Mouse (Mus musculus) erythroblast, adult 5-6 weeks (primary cell): ENCODE measurements around the gene Med26. TPM values are rescaled to one million over a fixed set of nuclear protein-coding genes. Genes with fewer than 3 reads are reported as not detected.

ENCODE experiments used
- ATAC-seq: replicated peaks from 2 replicates; pipeline ENCODE4 v1.8.0; 2016; ENCODE audit warnings: moderate number of reproducible peaks, mild to moderate bottlenecking, moderate TSS enrichment, inconsistent platforms; ENCODE audit not compliant: poor library complexity, low FRiP score, severe bottlenecking
- total RNA-seq, 2 experiments: library from RNA; stranded (forward) in 1 of 2; stranded (reverse) in 1 of 2; fragments of 150-400 nt in 1 of 2; fragments of 200-764, 138-1000 nt in 1 of 2; gene quantifications; 2 replicates each; pipeline versions ENCODE4 v1.2.3 to v1.2.4; 2015 to 2017; ENCODE audit warnings: low replicate concordance in 2 of 2

Gene Med26
- total RNA-seq (2015; ENCODE audit: low replicate concordance) (4.2 and 4.8 TPM in 2 replicates), total RNA-seq (2017; ENCODE audit: low replicate concordance) (3.2 and 3.8 TPM in 2 replicates)

DNA sequence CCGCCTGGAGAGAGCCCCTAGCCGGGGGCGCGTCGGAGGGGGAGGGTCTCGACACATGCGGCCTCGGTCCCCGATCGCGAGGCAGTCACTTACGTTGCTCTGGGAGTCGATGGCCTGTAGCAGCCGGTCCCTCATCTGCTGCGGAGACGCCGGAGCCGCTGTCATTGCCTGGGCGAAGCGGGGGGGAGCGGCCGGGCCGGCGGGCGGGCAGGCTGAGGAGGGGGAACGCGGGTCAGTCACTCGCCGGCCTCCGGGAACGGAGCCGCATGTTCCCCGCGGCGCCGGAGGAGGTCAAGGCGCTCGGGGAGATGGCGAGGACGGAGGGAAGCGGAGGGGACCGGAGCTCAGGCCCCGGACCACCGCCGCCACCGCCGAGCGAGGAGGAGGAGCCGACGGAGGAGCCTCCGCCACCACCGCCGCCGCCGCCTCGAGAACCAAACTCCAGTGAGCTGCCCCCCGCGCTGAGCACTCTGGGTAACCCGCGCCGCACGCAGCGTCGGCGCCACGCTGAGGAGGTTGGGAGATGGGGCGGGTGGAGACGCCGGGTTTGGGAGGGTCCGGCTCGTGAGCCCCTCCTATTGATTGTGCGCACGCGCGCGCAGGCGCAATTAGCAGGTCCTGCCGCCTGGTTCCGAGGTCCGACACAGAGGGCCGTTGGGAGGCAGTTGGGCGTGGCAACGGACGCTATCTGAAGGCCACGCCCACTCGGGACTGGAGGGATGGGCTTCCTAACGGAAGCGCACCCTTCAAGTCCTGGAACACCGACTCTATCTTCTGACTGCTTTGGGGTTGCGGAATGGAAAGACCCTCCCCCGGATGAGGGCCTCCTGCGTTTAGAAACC is at the start of gene Med26:
Gene Med26 (minus strand): TSS at position 469 of the 842 bp plus-strand sequence.
- peak; percentile 93 for ATAC-seq

DNA sequence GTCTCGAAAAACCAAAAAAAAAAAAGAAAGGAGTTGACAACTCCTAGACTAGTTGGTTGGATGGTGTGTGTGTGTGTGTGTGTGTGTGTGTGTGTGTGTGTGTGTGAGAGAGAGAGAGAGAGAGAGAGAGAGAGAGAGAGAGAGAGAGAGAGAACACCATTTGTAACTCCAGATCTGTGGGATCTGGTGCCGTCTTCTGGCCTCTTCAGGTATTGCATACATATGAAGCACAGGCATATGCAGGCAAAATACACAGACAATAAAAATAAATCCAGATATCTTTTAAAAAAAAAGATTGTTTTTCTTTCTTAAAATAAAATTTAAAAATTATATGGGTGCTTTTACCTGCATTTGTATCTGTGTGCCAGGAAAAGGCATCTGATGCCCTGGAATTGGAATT is 42.1 kb upstream of the Med26 start:
- ATAC-seq: peak; percentile 72

DNA sequence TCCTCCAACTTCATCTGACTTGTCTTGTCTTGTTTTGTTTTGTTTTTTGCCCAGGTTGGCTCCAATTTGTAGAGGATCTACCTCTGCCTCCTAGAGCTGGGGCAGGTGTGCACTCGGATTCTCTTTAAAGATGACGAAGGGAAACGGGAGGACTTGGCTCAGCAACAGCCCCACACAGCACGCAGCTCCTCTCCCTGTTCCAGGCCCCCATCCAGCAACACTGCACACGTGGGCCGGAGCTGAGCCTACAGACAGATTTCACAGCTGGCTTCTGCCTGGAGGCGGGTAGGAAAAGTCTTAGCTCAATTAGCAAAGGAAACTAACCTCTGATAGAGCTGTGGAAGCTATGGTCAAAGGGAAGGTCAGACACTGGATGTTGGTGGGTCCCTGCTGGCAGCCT is 41.2 kb upstream of the Med26 start:
- no peak for ATAC-seq

DNA sequence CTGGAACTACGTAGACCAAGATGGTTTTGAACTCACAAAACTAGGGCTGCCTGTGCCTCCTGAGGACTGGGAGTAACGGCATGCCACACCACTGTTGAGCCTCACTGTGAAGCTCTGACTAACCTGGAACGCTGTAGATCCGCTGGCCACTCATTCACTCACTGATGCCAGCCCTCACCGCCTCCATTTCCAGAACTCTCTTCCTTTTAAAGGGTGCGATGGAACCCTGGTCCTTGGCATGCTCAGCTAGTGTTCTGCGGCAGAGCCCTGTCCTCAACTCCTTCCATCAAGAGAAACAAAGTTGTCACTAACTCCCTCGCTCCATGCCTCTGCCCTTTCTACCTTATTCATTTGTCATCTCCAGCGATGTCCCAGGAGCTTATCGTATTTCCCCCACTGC is 40.8 kb upstream of the Med26 start:
- ATAC-seq: no peak

DNA sequence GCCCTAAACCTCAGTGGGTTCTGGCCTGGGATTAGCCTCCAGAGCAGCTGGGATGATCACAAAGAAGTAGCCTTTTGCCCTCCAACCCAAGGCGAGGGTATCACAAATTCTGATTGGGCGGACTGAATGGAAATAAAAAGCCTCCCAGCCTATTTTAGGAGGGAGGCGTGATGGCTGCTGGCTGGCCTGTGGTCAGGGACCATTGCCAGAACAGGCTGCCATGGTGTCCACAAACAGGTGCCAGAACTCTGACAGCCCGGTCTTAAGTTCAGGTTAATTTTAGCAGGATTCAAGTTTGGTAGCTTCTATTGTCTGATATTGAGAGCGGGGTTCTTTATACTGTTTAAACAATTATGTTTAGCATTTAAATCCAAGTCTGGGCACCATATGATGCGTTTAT is 39.7 kb upstream of the Med26 start:
- no peak for ATAC-seq

DNA sequence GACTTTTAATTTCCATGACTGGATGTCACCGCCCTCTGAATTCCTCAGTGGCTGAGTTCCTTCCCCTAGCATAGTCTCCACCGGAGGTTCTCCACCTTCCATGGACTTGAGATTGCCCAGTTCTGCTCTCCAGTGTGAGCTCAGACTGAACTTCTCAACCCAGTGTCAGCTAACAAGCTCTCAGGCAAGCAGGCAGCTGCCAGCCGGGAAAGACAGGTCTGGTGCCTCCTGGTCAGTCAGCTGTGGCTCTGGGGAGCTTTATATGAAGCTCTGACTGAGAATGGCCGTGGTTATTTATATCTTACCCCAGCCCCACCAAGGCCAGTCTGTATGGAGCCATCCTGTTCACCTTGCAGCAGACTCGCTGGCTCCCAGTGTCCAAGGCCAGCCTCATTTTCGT is 36.3 kb upstream of the Med26 start:
- no peak for ATAC-seq

DNA sequence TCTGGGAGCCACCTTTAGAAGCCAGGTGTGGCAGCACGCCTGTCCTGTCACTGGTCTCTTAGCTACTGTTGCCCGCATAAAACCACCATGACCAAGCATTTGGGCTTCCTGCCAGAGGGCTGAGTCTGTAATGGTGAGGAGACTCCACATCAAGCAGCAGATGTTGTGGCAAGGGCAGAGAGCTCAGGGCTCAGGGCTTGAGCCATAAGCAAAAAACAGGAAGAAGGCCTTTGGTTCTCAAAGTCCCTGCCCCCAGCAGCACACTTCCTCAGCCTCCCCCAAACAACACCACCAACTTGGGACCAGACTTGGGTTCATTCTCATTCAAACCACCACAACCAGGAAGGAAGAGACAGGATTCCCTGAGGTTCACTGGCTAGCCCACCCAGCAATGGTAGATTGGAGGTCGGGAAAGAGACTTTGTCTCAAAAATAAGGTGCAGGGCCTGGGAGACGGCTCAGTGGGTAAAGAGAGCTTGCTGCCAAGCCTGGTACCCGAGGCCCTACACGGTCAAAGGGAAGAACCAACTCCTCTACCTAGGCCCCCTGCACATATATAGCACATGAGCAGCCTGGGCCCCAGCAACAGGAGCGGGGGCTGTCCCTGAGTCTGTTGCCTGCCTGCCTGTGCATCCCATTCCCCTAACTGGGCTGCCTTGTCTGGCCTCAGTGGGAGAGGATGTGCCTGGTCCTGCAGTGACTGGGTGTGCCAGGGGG is 35.1 kb upstream of the Med26 start:
- no peak for ATAC-seq

DNA sequence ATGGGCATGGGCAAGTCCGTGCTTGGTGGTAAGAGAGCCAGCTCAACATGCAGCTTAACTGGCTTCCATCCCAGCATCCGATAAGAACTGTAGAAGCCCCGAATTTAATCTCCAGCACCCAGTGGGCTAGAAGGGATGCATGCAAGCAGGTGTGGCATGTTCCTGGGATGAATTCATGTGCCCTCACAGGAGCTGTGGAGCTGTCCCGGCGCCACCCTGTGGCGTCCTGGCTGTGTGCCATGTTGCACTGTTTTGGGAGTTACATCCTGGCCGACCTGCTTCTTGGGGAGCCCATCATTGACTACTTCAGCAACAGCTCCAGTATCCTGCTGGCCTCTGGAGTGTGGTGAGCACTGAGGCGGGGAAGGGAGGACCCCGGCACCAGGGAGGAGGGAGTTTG is 31.3 kb upstream of the Med26 start:
- no peak for ATAC-seq

DNA sequence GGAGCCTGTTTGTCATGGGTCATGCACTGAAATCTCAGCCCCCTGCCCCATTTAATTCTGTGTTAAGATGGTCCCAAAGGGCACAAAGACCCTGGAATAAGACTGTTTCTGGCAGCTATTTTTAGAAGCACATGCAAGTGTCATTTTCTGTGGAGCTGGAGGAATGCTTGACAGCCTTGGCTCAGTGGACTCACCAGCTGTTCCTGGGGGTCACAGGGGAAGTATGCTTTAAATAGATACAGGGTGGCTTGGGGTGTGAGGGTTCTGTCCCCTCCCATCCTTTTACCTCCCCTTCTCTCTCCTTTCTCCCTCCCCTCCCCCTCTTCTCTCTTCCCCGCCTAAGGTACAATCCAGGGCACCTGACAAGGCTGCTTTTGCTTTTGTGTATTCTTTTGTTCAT is 29.9 kb upstream of the Med26 start:
- no peak for ATAC-seq

DNA sequence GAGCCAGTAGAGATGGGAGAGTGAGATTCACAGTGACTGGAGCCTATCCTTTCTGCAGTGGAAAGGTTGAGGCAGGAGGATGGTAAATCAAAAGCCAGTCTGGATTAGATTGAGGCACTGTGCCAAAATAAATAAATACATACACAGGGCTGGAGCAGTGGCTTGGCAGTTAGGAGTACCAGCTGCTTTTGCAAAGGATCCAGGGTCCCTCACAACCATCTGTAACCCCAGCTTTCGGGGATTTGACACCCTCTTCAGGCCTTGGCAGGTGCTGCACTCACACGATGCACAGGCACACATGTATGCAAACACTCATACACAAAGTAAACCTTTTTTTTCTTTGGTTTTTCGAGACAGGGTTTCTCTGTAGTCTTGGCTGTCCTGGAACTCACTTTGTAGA is 29.2 kb upstream of the Med26 start:
- ATAC-seq: no peak

DNA sequence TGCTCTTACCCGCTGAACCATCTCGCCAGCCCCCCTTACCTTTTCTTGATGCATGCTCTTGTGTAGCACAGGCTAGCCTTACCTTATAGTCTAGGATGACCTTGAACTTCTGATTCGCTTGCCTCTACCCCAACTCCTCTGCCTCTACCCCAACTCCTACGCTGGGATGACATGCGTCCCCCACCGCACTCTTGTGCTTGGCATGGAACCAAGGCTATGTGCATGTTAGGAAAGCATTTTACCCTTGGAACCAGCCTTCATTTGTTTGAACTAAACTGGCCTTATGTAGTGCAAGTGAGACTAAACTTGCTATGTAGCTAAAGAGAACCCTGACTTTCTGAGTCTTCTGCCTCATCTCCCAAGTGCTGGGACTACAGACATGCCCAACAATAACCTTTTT is 27.8 kb upstream of the Med26 start:
- no peak for ATAC-seq

DNA sequence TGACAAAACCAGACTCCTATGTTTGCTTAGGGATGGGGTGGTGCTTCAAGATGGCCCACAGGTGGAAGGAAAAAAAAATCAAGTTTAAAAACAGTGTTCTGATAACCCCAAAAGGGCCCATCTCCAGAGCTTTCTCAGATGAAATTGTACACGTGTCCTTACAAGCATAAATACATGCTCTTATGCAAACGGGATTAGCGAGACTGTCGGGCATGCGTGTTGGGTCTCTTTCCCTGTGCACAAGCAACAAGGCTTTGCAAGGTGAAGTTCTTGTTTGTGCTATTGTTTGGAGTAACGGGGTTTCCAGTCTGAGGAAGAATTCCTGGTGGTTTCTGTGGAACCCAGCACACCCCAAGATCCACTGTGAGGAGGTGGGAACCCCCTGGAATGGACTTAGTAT is 25.4 kb upstream of the Med26 start:
- no peak for ATAC-seq

DNA sequence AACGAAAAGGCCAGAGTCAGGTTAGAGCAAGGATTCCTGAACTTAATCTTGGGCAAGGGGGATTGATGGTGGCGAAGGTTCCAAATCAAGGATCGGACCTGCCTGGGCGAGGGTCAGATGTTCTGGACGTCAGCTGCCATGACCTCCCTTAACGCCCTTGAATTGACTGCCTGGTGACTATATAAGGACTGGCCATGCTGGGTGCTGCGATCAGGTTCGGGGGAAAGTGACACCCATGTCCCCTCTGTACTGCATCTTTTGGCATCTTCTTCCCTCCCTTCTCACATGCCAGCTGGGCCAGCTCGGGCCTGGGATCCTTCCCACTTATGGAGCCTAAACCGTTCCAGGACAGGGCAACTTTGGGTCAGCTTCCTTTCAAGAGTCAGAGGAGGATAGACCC is 24.4 kb upstream of the Med26 start:
- no peak for ATAC-seq

DNA sequence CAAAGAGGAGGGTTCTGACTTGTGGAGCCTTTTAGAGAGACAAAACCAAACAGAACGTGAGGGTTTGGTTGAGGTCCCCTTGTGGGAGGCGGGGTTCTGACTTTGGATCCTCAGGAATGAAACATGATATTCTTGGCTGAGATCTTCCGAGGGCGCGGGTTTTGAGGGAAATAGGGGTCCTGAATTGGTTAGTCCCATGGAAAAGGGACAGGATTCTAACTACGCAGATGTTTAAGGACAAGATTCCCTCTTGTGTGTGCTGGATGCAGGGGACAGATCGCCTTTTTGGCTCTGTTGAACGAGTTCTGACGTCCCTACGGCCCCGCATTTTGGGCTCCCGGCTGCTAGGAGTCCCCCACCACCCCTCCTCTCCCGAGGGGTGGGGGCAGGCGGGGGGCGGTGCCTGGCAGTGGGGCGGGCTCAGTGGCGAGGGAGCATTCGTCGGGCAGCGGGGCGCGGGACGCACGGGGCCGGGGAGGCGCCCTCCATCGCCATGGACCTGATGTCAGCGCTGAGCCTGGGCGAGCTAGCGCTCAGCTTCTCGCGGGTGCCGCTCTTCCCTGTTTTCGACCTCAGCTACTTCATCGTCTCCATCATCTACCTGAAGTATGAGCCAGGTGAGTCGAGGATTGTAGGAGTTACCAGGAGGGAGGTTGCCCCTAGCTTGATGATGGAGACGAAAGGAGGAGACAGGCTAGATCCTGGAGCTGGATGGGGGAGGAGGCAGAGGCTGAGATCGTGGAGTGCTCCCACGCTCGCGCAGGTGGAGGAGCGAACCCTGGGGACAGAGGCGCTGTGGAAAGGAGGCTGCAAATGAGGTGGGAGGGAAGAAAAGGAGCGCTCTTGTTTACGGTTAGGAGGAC is 23.8 kb upstream of the Med26 start, which contains the start of gene Tmem38a:
Gene Tmem38a (plus strand): TSS at position 445 of the 863 bp plus-strand sequence.
- ATAC-seq: peak; percentile 22

DNA sequence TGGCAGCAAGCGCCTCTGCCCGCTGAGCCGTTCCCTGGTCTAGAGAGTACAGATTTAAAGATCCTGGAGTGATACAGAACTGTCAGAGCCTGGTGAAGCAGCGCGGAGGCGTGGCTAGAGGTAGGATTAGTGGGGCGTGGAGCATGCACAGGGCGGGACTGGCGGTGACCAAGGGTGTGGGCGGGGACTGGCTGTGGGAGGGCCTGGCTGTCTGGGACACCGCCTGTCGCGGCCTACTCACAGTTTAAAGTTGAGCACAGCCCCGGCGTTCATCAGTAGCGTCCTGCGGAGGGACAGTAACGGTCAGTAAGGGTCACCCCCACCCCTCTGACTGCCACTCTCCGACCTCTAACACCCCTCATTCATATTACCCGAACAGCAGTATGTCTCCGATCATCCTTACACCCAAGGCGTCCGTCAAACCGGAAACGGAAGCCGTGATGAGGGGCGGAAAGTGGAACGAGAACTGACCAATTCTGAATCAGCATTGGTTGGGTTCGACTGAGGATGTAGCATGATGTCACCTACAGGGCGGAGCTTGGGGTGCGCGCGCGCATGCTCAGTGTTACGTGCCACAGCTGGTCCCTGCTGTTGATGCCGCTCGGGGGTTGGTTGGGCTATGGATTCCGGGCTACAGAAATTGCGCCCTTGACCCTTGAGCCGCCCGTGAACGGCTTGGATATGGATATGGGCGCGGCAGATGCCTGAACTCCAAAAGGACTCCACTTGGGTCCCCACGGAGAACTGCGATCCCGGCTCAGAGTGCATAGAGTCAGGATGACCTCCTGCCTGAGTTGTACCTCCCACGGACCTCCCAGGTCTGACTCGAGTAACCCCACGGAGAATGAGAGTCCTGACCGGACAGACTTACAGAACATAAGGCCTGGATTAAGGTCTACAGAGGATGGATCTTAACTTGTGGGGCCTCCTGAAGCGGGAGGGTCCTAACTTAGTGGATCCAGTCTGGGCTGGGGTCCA is 22.9 kb upstream of the Med26 start, which contains the start of gene Smim7:
Gene Smim7 (minus strand): TSS at position 456 of the 978 bp plus-strand sequence.
- ATAC-seq: peak; percentile 94

DNA sequence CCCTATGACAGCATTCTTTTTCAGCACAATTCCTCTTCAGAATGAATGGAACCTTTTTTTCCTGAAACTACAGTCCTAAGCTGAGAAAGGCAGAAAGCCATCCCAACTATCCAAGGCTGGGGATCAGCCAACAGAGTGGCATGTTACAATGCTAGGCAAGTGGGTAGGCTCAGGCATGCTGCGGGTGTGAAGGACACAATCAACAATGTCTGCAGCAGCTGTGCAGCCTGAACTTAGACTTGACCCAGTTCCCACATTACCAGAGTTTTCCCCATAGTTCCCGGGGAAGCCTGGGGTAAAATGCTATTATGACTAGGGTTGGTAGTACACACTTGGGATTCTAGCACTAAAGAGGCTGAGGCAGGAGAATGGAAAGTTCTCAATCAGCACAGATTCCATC is 17.9 kb upstream of the Med26 start:
- ATAC-seq: no peak

DNA sequence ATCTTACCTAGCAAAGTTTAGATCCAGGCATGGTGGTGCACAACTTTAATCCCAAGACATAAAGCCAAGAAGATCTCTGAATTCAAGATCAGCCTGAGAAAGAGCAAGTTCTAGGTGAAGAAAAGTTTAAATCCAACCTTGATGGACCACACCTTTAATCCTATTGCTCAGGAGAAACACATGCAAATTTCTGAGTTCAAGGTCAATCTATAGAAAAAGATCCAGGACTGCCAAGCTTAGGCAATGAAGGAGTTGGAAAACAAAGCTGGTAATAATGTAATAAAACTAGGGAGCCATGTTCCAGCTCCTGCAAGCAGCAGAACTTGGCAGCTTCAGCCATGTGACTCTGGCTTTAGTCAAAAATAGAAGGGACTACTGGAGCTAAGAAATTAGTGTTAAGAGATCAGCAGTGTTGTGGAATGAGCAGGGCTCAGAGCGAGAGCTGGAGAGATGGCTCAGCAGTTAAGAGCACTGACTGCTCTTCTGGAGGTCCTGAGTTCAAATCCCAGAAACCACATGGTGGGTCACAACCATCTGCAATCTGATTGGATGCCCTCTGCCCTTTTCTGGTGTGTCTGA is 13.1 kb upstream of the Med26 start:
- ATAC-seq: no peak

DNA sequence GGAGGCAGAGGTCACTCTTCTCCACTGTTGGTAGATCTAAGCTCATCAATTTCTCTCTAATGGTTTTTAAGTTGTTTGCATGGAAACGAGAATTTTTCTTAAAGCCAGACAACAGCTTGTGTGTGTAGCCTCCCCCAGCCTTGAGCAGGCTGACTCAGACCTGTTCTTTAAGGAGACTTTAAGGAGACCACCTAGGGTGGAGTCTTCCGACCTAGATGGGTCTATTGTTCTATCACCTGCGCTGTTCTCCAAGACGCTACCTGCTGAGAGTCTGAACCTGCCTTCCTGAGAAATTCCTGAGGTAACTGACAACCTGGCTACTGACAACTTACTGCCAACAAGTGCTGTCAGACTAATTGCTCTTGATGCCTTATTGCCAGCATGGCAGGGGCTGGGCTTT is 7.7 kb upstream of the Med26 start:
- no peak for ATAC-seq
